Mouse (Mus musculus) small intestine, adult 2 months (tissue): ENCODE measurements at regions not wholly inside any gene's neighbourhood (a gene's known extent, or its start where the extent isn't known, plus 50 kb on each side); places are given as distances from the start of the nearest gene placed in this dataset.
A peak's percentile ranks its signal among the peaks of the same experiment; 100 is the strongest.

Source experiments
- H3K27ac ChIP-seq: fragments of 200-500 bp; 2 replicates; pipeline ENCODE4 v1.5.1; 2012; ENCODE audit warnings: low read depth, low read length, control low read depth, inconsistent platforms; ENCODE audit not compliant: insufficient read depth
- H3K27me3 ChIP-seq: fragments of 200-500 bp; 2 replicates; pipeline ENCODE4 v1.6.1; 2012; ENCODE audit warnings: mild to moderate bottlenecking, moderate library complexity, low read length, inconsistent platforms; ENCODE audit not compliant: control insufficient read depth, insufficient read depth
- H3K36me3 ChIP-seq: fragments of 200-500 bp; 2 replicates; pipeline ENCODE4 v1.6.1; 2012; ENCODE audit warnings: mild to moderate bottlenecking, low read length, control low read depth, inconsistent platforms; ENCODE audit not compliant: control insufficient read depth, insufficient read depth
- H3K4me1 ChIP-seq: fragments of 200-500 bp; 2 replicates; pipeline ENCODE4 v1.6.1; 2012; ENCODE audit warnings: low read length, inconsistent platforms, mixed read lengths; ENCODE audit not compliant: control insufficient read depth, insufficient read depth, insufficient read length
- H3K4me3 ChIP-seq: fragments of 200-500 bp; 2 replicates; pipeline ENCODE4 v1.5.1; 2012; ENCODE audit warnings: low read depth, mild to moderate bottlenecking, control low read depth, inconsistent platforms, low read length, moderate library complexity
- CTCF ChIP-seq: fragments of 200-500 bp; IDR thresholded peaks from 2 replicates; pipeline ENCODE4 v1.5.1; 2012; ENCODE audit warnings: low read depth, mild to moderate bottlenecking, control low read depth, inconsistent platforms, low read length, moderate library complexity, mixed read lengths; ENCODE audit not compliant: insufficient replicate concordance, insufficient read length; ENCODE audit errors: extremely low read depth
- POLR2A ChIP-seq: fragments of 200-500 bp; IDR thresholded peaks from 2 replicates; pipeline ENCODE4 v1.6.1; 2012; ENCODE audit warnings: low read depth, mild to moderate bottlenecking, control low read depth, inconsistent platforms, low read length, moderate library complexity
- WGBS: fragments of 180-500 bp; shearing (Covaris S2); methylation state at CpG from one replicate; pipeline ENCODE4 v1.1.7; 2018; 5-methylcytosine and 5-hydroxymethylcytosine counted together

DNA sequence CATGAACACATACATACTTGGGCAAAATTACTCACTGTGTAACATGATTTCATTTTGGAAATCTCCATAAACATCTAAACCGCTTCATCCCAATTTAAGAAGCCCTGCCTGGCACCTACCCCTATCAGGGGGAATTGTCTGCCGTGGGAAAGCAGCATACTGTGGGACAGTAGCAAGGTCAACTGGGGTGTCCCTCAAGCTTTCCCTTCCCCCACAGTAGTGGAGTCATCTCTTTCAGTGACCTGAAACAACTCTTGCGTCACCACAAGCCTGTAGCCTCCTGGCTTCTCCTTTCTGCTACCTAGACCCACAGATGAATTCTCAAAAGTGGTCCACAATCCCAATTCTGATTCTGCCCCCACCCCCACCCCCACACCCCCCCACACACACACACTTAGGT lies 158.8 kb downstream of the Qdpr start:
- H3K27me3 ChIP-seq = no peaks in the 10 kb centered on the region
- TF ChIP-seq POLR2A (no peak), CTCF (no peak)
- H3K4me3 ChIP-seq = no peak overlapping the region
- H3K36me3 ChIP-seq = no peaks in the 10 kb centered on the region
- WGBS = 95% methylated on average over 3 of the region's 3 CpGs
- H3K4me1 ChIP-seq = no peaks in the 10 kb centered on the region
- H3K27ac ChIP-seq = no peak overlapping the region

DNA sequence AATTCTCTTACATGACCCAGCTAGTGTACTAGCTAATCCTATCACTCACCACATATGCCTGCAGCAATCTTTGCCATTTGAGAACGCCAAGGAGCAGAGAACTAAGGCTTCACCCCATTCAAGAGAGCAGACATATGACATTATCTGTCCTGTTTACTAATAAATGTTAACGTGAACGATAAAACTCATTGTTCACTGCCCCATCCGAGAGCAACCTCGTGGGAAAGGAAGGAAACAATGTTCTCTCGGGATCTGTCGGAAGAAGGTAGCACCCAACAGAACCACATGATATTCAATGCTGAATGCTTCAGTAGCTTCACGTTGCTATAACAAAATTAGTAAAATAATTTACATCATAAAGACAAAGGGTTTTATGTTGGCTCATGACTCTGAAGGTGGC lies 163.6 kb downstream of the Qdpr start:
- Histone ChIP-seq H3K36me3 (no peaks in the 10 kb centered on the region), H3K4me1 (no peaks in the 10 kb centered on the region), H3K4me3 (no peak overlapping the region), H3K27ac (no peak overlapping the region), H3K27me3 (no peaks in the 10 kb centered on the region)
- 84% methylated on average over 8 of the region's 8 CpGs for WGBS
- TF ChIP-seq CTCF (no peak), POLR2A (no peak)

DNA sequence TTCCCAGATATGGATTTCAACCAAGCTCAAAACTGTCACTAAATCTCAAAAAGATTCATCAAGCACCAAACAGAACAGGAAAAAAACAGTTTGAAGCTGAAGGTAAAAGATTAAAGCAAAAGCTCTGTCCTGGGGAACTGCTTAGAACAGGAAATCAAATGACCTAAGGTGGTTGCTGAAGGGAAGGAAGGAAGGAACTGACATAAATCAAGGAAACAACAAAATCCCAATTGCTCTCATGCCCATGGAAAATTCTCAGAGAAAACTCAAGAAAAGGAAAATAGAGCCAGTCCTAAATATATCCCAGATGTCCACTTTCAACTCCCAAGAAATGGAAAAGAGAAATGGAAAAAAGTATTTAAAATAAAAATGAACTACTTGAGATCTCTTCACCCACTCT lies 165.4 kb downstream of the Qdpr start:
- H3K36me3 ChIP-seq = no peaks in the 10 kb centered on the region
- no peaks in the 10 kb centered on the region for H3K27me3 ChIP-seq
- no peak overlapping the region for H3K27ac ChIP-seq
- H3K4me3 ChIP-seq = no peak overlapping the region
- TF ChIP-seq POLR2A = no peak
- TF ChIP-seq CTCF = no peak
- no peaks in the 10 kb centered on the region for H3K4me1 ChIP-seq

DNA sequence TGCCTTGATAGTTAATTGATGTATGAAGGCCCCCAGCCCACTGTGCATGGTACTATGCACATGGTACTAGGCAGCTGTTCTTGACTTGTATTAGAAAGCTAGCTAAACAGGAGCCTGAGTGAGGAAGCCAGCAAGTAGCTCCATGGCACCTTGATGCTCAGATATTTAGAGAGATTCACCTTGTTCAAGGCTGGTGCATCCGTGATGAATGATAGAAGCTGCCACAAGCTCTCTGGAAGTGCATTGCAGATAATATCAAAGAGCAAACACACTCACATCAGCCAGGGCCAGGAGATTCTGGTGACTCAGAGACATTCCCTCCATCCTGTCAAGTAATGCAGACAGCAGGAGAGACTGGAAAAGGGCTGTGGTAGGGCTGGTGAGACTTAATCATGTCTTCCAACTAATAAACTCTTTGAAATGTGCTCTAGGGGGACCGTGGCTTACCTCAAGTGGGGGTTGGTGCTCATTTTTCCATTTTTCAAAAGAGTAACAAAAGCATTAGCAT lies 166.1 kb downstream of the Qdpr start:
- Histone ChIP-seq H3K27me3 (no peaks in the 10 kb centered on the region), H3K27ac (no peak overlapping the region), H3K4me1 (no peaks in the 10 kb centered on the region), H3K4me3 (no peak overlapping the region), H3K36me3 (no peaks in the 10 kb centered on the region)
- TF ChIP-seq CTCF (no peak), POLR2A (no peak)
- WGBS = 45% methylated on average over 2 of the region's 2 CpGs

DNA sequence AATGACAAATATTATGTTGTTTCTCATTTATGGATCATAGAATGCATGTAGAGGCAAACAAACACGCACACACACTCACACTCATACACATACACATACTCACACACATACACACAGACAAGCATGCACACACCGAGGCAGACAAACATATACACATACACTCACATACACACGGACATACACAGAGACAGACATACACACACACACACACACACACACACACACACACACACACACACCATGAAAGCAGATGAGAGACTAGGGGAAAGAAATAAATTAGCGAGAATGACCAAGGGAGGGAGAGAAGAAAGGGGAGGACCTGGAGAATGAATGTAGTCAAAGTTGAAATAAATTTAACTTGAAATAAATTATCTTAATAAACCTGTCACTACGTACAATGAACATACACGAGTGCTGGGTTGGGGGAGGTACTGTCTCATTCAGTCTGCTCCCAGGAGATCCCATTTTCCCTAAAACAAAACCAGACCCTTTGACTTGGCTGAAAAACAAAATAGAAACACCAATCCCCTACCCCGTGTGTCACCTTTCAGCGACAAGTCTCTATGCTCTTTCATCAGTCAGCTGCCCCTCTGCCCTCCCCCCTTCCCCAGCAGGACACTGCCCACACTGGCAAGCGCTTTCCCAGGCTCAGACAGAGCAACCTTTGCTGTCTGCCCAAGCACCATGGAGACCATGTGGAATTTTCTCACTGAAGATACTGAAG lies 167.7 kb downstream of the Qdpr start:
- Histone ChIP-seq H3K36me3 (no peaks in the 10 kb centered on the region), H3K27ac (no peak overlapping the region), H3K4me1 (no peaks in the 10 kb centered on the region), H3K4me3 (no peak overlapping the region), H3K27me3 (no peaks in the 10 kb centered on the region)
- no peak for TF ChIP-seq CTCF
- no peak for TF ChIP-seq POLR2A
- WGBS = 59% methylated on average over 9 of the region's 9 CpGs

DNA sequence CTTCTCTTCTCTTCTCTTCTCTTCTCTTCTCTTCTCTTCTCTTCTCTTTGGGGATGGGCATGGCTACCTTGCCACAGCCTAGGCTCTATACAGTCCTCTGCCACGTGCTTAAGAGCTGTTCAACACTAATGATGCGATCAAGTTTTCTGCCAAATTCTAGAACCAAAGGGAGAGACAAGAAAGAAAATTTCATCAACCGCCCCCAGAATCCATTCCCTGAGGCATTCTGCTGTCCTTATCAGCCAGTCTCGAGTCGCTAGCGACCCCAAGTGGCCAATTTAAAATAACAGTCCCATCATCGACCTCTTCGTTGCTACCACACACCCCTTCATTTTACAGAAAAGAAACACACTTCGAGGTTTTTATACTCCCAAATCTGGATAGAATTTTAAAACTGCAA lies 171.5 kb downstream of the Qdpr start:
- no peaks in the 10 kb centered on the region for H3K4me1 ChIP-seq
- WGBS = 2% methylated on average over 9 of the region's 9 CpGs
- H3K27me3 ChIP-seq = no peaks in the 10 kb centered on the region
- no peak overlapping the region for H3K27ac ChIP-seq
- no peak overlapping the region for H3K4me3 ChIP-seq
- H3K36me3 ChIP-seq = no peaks in the 10 kb centered on the region
- TF ChIP-seq POLR2A (no peak), CTCF (peak; percentile 63; the same call in 1 of the 2 replicates)

DNA sequence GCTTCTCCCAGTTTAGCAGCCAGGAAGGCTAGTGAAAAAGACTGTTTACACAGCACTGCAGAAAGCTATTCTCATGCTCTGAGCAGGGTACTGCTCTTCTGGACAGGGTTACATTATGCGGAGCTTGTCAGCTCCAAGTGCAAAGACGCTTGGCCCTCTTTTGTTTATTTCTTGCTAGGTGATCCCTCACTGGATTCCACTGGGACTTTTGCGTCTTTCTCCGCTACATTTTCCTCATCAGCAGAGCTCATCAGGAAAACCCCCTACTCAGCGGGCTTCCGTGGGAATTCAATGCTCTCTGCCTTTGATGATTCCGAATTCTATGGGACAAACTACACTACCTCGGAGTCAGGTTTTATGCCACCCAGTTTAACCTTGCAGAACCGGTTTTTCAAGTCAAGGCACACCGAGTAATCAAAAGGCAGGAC lies 172.0 kb downstream of the Qdpr start:
- no peak for TF ChIP-seq POLR2A
- no peak for TF ChIP-seq CTCF
- Histone ChIP-seq H3K27me3 (no peaks in the 10 kb centered on the region), H3K4me1 (no peaks in the 10 kb centered on the region), H3K36me3 (no peaks in the 10 kb centered on the region), H3K4me3 (peak overlapping the region; percentile 6; the same call in 1 of the 2 replicates), H3K27ac (no peak overlapping the region)
- 5% methylated on average over 10 of the region's 10 CpGs for WGBS
